Mouse (Mus musculus) urinary bladder, postnatal 10 days (tissue): Measurements from ENCODE around the gene Alkbh2.
A peak's percentile ranks its signal among the peaks of the same experiment; 100 is the strongest.

ENCODE experiments used
- DNase-seq: peaks from one replicate; pipeline ENCODE4 v3.0.0; 2022; ENCODE audit warnings: low spot score

Alkbh2 gene

DNA sequence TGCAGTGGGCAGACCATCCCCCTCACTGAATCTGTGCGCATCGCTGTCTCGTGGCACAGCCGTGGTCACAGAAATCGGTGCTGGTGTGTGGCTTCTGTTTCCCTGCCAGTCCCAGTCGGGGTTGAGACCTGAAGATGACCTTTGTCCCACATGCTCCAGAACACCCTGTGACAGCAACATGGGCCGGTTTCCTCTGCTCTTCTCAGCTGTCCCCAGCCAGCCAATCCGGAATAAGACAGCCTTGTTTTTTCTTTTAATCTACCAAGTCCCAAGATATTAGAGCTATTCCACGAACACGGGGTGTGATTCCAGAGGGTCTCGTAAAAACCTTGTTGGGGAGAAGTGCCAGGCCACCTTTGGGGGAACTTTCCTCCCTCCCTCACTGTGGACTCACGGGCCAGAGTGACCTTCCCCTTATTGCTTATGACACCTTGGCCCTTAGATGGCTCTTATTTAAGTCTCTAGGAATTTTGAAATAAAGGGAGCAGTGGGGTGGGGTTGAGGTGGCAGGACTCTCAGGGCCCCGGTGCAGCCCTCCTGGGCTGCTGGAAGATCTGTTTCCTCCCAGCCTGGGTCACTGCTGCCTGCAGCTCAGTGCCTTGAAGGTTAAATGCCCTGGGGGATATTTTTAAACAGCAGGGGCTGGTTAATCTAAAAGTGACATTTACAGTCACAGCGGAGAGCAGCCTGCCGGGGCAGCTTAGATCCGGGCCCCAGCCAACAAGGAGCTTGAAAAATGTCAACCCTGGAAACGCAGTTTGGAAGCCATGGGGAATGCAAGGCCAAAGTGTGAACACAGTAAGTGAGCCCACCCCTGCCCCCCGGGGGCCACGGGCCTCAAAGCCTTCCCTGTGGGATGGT is 18.2 kb upstream of the Alkbh2 start, which contains the start of gene Acacb:
Gene Acacb, plus strand, starts transcription at position 508 of the 861 bp plus-strand sequence.
- DNase-seq: no peak

DNA sequence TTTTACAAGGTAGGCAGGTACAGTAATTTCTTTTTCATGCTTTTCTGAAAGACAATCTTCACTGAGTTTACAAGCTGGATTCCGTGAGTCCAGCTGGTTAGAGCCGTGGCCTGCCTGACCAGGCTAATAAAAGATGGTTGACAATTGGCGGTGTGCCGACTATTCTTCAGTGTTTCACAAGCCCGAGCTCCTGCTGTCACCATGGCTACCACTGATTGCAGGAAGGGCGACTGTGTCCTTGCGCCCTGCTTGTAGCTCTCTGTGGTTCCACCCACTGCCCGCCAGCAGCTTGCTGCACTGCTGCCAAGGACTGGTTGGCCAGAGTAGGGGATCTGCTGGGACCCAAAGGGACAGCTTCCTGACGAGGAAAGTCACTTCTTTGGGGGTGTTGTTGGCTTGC is 11.2 kb upstream of the Alkbh2 start:
- DNase-seq: no peak

DNA sequence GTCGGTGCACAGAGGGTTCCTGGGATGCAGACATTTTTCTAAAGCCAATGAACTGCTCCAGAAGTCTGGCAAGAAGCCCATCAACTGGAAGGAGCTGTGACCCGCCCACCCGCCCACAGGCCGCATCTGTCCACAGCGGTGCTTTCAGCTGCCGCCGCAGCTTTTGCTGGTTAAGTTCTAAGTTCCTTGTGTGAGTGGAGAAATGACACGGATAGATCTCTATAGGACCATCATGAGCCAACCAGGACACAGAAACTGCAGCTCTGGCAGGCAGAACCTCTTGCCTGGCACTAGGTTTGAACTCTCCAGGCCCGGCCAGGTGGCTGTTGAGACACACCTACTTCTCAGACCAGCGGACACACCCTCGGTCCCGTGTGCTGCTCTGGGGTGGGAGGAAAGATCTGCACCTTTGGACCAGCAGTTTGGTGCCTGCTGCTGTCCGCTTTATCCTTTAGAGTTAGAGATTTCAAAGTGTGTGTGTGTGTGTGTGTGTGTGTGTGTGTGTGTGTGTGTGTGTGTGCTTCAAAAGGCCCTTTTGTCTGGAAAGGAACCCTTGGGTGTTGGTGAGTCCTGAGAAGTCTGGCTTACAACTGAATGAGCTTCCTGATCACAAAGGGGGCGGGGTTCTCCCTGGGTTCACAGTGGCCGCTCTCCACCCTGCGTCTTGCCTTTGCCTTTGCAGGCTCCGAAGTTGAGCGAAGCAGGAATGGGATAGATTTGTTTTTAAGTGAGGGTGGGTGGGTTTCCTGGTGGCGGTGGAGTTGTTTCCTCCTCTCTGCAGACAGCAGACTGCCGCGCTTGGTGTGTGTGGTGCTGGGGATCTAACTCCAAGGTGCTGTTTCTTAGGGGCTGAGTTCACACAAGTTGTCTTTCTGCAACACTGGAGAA is 10.5 kb upstream of the Alkbh2 start:
- no peak for DNase-seq

DNA sequence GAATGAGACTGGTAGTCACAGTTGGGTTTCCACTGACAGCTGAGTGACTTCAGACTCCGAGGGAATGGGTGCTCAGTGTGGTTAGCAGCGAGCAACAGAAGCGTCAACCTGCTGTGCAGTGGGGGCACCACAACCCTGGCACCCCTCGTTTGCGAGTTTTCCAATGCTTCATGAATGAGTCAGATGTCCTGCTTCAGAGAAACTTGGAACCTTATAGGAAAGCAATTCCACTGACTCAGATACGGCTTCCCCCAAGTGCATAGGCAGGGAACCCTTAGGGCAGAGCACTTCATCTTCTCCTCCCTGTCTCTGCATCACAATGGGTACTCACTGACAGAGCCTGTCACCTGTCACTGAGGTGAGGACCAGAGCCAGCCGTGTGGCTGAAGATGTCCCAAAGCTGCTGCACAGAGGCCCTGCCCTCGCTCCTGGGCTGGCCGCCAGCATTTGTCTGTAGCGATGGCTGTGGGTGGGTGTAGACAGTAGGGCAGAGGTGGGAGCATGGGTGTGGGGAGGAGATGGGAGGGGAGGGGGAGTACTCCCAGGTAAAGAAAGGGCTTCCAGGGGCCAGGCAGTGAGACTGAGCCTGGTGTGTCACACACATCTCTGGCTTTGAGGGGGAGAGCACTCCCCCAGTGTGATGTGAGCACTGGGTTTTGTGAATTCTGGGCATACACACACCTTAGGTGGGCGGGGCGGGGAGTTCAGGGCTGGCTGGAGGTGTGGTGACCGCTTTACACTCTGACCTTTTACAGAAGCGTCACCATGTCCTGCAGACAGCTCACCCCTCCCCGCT is 9.7 kb upstream of the Alkbh2 start:
- no peak for DNase-seq

DNA sequence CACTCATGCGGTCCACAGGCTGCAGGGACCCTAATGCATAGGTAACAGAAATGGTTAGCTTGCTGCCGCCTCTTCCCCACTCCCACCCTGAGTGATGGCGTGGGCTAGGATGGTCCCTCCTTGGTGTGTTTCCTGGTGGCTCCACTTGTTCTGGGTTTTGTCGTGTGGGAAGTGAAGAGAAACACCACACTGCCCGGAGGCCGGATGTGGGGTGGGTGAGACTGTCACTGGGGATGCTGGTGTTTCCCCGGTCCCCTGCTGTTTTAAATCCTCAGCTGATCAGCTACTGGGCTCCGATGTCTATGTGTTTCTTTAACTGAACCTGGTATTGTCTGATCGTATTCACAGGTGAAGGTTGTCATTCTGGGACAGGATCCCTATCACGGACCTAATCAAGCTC is 7.5 kb upstream of the Alkbh2 start:
- no peak for DNase-seq

DNA sequence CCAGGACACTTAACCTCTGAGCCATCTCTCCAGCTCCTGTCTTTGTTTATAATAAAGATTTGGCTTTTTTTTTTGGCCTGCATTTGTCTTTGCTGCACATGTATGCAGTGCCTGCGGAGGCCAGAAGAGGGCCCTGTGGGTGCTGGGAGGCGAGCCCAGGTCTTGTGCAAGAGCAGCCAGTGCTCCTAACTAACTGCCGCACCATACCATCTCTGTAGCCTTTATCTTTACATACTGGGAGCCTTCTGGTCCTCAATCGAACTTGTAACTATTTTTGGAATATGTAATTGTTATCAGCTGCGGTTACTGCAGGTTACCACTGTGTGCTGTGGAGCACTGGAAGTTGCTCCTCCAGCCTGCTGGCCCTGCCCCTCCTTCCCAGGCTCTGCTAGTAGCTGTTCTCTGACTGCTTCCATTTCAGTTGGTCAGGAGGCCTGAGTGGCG is 6.1 kb upstream of the Alkbh2 start:
- DNase-seq: peak; percentile 35

DNA sequence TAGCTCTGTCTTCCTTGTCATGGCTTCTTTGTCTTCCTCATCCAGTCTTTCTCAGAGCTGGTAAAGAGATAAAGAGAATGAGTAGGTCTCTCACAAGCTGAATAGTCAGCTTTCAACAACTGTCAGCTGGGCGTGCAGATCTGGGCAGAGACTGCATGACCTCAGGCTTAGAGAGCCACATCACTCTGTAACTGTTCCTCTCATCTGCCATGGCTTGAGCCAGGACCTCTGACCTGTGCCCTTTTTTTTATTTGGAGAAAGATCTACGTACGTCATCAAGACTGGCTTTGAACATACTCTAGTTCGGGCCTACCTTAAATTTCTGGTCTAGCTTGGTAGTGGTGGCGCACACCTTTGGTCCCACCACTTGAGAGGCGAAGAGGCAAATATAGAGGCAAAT is 4.8 kb upstream of the Alkbh2 start:
- DNase-seq: no peak

DNA sequence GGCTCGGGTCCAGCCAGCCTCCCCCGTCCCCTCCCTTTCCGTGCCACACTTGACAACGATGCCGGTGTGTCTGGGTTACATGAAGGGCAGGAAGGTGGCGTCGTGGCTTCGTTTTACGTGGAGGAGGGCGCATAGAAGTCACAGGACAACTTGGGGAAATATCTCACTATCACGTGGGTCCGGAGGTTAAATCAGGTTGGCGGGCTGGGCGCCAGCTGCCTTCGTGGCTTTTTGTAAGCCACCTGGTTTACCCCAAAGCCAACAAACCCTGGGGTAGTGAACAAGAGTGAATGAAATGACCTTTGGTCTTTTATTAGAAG is 3.5 kb upstream of the Alkbh2 start:
- DNase-seq: no peak

DNA sequence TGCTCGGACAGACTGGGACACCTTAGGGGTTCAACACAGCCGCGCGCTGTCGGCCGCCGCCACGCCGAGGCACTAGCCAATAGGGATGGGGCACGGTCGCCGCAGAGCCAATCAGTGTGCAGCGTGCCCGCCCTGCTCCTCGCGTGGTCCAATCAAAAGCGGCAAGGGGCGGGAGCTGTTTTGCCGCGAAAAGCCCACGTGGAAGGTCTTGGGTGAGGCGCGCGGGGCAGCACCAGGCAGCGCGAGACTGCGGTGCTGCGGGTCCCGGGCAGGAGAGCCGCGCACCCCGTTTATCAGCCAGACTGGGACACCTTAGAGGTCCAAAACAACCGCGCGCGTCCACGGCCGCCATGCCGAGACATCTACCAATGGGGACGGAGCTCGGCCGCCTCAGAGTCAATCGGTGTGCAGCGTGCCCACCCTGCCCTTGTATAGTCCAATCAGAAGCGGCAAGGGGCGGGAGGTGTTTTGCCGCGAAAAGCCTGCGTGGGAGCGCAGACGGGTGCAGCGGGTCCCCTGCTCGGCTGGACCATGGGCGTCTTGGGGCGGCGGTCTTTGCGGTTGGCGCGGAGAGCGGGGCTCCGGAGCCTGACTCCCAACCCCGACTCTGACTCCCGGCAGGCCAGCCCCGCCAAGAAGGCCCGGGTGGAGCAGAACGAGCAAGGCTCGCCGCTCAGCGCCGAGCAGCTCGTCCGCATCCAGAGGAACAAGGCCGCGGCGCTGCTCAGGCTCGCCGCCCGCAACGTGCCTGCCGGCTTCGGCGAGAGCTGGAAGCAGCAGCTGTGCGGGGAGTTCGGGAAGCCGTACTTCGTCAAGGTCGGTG is 2.9 kb upstream of the Alkbh2 start:
- peak; percentile 77 for DNase-seq

DNA sequence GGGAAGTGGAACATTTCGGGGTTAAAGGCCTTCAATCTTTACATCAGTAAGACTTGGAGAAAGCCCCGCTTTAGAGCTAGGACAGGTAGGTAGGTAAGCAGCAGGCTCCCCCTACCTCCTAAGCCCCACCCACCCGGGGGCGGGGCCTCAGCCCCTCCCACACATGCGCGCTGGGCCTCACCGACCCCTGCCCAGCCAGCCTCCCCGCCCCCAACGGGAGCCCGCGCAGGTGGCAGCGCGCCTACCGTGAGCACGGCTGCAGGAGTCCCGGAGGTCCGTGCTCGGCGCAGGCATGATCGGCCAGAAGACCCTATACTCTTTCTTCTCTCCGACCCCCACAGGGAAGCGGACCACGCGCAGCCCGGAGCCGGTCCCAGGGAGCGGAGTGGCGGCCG is 2.2 kb upstream of the Alkbh2 start, which contains the start of gene Ung:
Gene Ung, plus strand, starts transcription at position 176 of the 395 bp plus-strand sequence.
- DNase-seq: no peak

DNA sequence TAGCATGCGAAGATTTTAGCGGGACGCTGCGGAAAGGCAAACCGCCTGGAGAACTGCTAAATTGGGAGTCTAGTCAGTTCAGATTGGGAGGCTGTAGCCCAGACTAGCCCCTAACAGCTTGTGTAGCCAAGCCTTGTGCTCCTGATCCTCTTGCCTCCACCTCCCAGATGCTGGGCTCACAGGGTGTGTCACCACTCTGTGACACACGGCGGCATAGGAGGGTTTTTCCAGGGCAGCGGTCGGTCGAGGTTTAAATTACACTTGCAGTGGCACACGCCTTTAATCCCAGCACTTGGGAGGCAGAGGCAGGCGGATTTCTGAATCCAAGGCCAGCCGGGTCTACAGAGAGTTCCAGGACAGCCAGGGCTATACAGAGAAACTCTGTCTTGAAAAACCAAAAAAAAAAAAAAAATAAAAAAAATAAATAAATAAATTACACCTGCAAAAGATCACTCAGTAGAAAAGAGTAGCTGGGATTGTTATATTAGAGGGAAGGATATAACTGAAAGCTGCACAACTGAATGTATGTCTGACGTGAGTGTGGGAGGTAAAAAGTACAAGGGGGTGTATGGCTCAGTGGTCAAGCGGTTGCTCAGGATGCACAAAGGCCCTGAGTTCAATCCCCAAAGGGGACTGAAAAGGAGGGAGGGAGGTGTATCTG is 1.7 kb upstream of the Alkbh2 start:
- no peak for DNase-seq

DNA sequence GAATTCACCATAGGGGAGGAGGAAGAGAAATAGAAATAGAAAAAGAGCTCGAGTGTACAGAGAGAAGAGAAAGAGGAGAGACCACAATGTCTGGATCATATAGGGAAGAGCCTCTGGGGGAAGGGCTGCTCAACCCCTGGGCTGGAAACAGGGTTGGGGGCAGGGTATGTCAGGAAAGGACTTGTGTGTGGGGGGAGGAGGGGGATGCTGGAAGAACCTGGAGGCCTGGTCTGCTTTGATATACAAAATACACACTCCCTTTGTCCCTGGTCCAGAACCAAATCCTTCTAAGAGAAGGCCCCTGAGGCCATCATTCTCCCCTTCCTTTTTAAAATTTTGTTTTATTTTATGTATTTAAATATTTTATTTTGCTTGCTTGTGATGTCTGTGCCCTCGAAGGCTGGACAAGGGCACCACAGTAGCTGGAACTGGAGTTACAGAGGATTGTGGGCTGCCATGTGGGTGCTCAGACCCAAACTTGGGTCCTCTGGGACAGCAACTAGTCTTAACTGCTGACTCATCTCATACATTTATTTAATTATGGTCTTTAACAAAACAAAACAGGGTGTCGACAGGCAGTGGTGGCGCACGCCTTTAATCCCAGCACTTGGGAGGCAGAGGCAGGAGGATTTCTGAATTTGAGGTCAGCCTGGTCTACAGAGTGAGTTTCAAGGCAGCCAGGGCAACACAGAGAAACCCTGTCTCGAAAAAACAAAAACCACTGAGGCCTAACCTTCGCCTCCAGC is 1.3 kb downstream of the Alkbh2 start:
- DNase-seq: no peak

DNA sequence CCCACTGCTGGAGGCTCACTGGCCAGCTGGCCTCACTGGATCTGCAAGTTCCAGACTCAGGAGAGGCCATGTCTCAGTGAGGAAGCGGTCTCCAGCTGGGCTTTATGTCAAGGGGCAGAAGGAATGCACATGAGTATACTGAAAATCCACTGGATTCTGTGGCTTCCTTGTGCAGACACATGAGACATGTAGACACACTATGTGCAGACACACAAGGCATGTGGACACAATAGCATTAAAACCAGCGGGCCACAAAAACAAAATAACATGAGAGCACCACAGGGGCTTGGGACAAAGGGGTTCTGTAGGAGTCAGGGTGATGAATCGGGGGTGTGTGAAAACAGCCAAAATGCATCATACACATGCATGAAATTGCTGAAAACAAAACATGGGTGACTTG is 2.0 kb downstream of the Alkbh2 start:
- no peak for DNase-seq

DNA sequence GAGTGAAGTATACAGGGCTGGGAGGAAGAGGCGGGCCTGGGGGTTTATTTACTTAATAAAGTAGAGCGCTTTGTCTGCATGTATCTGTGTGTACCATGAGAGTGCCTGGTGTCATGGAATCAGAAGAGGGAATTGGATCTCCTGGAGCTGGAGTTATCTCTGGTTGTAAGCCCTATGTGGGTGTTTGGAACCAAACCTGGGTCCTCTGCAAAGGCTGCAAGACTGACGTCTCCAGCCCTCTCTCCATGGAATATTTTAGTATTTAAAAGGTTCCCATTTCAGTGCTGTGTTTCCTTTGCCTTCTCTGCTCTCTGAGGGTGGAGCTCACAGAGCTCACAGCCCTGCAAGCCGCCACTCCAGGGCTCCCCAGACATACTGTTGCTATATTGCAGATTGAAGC is 8.2 kb downstream of the Alkbh2 start:
- DNase-seq: no peak

DNA sequence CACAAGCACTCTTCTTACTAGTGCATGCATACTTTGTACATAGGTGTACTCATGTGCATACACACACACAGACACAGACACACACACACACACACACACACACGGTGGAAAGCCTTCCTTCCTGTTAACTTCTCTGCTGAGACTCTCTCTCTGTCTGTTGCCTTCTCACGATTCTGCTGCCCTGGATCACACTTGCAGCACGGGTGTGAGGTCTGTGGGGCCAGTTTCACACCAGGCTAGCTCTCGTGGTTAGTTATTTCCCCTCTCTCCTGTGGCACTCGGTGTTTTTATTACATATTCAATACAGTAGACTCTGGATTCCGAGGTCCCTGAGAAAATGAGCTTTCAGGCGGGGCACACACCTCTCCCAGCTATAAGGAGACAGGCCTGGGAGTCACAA is 11.4 kb downstream of the Alkbh2 start:
- DNase-seq: no peak

DNA sequence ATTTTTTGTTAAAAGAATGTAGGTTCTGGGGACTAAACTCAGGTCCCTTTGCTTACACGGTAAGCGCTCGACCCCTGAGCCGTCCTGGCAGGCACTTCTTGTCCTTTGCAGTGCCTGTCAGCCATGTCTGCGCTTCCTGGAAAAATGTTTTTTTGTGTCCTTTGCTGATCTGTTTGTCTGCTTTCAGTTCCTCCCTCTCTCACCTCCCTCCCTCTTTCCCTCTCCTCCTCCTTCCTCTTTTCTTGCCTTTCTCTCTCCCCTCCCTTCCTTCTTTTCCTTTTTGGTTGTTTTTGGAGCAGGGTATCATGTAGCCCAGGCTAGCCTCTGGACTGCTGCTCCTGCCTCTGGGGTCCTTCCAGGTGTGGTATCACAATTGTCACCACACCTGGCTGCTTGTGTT is 13.0 kb downstream of the Alkbh2 start:
- no peak for DNase-seq

DNA sequence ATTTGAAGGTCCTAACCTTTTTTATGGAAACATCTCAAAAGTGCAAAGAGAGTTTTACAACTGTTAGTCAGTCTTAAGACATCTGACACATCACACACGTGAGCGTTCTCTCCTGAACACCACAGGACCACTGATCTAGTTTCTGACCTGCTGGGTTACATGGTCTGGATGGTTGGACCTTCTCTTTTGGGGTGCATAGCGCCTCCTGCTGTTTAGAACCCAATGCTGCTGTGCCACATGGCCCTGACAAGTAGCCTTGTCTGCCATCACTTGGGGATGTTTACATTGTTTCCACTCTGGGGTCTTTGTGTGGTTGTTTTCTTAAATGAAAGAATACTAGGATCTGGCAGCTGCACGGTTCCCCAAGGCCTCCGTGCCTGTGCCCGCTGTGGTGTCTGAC is 14.7 kb downstream of the Alkbh2 start:
- DNase-seq: no peak

DNA sequence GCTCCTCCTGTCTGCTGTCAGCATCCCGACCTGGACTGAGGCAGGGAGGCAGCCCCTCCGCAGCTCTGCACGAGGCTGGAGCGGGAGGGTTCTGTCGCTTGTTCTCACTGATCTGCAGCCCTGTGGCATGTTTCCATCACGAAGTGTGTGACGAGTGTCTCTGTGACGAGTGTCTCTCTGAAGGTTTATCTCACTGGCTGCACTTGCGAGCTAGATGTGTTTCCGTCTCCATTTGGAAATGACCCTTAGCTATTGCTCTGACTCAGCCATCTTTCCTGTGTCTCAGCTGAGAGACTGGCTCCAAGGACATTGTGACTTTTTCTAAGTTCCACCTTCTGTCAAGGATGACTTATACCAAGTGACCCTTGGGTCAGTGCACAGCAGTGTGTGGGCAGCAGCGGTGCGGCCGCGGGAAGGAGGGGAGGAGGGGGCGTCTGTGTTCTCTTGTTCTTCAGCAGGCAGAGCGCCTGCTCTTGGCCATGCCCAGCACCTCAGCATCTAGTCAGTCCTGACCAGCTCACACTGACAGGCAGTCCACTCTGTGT is 21.6 kb downstream of the Alkbh2 start:
- no peak for DNase-seq

DNA sequence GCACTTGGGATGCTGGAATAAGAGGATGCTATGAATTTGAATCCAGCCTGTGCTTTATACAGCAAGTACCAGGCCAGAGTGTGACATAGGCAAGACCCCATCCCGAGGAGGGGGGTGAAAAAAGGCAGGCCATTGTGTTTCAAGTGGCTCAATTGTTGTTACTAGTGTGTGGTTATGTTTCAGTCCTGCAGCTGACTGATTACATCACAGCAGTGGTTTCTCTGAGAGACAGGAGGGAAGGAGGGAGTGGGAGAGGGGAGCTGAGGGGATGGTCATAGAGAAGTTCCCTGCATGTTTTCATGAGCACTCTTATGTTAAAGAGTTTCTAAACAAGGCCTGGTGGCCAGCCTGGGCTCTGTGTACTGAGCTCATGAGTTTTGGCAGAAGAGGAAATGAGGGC is 25.2 kb downstream of the Alkbh2 start:
- DNase-seq: no peak

DNA sequence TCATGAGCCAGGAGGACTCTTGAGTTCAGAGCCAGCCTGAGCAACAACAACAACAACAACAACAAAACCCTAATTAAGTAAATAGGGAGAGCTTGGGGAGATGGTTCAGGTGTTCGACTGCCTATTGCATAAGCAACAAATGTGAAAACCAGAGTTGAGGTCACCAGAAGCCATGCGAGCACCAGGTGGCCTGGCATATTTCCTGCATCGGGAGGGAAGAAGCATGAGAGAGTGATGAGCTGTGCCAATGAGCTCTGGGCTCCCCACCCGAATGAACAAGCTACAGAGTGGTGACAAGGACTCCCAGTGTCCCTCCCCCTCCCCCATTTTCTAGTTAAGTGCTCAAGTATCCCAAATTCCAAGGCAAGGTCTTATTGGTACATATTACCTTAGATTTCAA is 26.1 kb downstream of the Alkbh2 start:
- no peak for DNase-seq
